Mouse (Mus musculus): ENCODE measurements around the gene Rab11fip3.

GRCm38 (mm10) chr17:26011841-26012460, 57.4 kb downstream of the Rab11fip3 start:
- TF ChIP-seq EP300 (IDR thresholded peaks at IDR 0.05; ENCODE audit: insufficient read depth, low read depth, low read length): 0 out of 2 replicates have a peak, but pooled peaks have one; percentile 63
- TF ChIP-seq CTCF (IDR thresholded peaks at IDR 0.05): peak; percentile 72
